Mouse (Mus musculus) lung, postnatal 10 days (tissue): ENCODE measurements around the gene Slc24a3.

Experiments used
- DNase-seq: peaks from one replicate; pipeline ENCODE4 v3.0.0; 2021

Slc24a3 gene

GRCm38 (mm10) chr2:145167664-145168360 is at the start of gene Slc24a3:
Gene Slc24a3, plus strand, starts transcription at chr2:145167754.
- peak; percentile 90 for DNase-seq

GRCm38 (mm10) chr2:145117762-145118161 is 49.8 kb upstream of the Slc24a3 start:
- DNase-seq = no peak

DNA sequence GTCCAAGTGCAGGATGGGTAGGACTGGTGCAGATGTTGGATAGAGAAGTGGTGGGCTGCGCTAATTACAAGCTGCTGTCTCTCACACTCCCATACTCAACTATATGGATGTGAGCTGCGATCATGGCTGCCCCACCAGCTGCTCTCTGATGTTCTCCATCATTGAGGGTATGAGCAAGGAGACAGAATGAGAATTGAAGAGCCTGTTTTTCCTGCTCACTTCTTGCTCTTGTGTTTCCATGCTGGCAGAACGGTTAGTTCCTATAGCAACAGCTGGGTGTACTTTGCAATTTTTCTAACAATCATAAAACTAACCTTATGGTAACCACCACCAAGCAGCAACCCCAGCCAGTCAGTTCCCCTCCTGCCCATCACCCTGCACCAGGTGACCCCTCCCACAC is 39.8 kb upstream of the Slc24a3 start:
- DNase-seq = no peak

- DNase-seq = no peak
Measured at GRCm38 (mm10) chr2:145136625-145137291, 30.8 kb upstream of the Slc24a3 start.

GRCm38 (mm10) chr2:145150407-145150806 is 17.1 kb upstream of the Slc24a3 start:
- DNase-seq = no peak

DNA sequence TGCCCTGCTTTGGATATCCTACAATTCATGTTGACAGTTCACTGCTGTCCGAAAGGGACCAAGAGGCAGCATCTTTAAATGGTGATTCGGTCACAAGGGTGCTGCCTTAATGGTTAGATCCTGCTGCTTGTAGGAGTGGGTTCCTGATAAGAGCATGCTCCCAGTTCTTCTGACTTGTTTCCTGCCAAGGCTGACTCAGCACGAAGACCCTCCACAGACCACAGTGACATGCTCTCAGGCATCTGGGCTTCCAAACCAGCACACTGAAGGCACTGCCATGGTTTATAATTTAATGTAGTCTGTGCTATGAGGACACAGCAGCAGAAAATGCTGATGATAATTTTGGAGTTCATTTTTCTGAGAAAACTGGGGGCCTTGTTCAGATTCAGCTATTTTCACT is 16.7 kb upstream of the Slc24a3 start:
- DNase-seq = no peak

GRCm38 (mm10) chr2:145152281-145152680 is 15.3 kb upstream of the Slc24a3 start:
- no peak for DNase-seq

GRCm38 (mm10) chr2:145158972-145159371 is 8.6 kb upstream of the Slc24a3 start:
- DNase-seq = peak; percentile 11

GRCm38 (mm10) chr2:145161046-145161700 is 6.4 kb upstream of the Slc24a3 start:
- peak; percentile 90 for DNase-seq

- DNase-seq = no peak
Measured at GRCm38 (mm10) chr2:145164086-145164485, 3.5 kb upstream of the Slc24a3 start.

GRCm38 (mm10) chr2:145164562-145164961 is 3.0 kb upstream of the Slc24a3 start:
- DNase-seq = no peak

DNA sequence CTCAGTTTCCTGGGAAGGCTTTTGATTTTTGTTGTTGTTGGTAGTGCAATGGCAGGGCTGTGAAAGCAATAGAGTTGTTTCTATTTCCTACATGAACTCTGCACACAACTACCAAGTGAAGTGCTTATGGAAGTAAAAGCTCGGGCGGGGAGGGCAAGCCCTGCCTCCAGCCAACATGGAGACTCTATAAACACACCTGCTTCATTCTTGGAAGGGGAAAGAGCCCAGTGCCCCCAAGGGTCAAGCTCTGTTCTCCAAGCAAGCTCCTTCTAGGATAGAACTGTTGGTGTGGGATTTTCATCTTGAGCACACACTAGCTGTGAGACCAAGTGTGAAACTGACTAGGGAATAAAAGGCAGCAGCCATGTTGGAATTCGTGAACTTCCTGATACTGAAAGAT is 2.5 kb upstream of the Slc24a3 start:
- DNase-seq = no peak

GRCm38 (mm10) chr2:145165854-145166253 is 1.7 kb upstream of the Slc24a3 start:
- DNase-seq = no peak

- peak; percentile 87 for DNase-seq
Measured at GRCm38 (mm10) chr2:145167051-145167663, 397 bp upstream of the Slc24a3 start.

GRCm38 (mm10) chr2:145168405-145168971 is 934 bp downstream of the Slc24a3 start:
- DNase-seq = no peak

GRCm38 (mm10) chr2:145172978-145173655 is 5.6 kb downstream of the Slc24a3 start:
- no peak for DNase-seq

DNA sequence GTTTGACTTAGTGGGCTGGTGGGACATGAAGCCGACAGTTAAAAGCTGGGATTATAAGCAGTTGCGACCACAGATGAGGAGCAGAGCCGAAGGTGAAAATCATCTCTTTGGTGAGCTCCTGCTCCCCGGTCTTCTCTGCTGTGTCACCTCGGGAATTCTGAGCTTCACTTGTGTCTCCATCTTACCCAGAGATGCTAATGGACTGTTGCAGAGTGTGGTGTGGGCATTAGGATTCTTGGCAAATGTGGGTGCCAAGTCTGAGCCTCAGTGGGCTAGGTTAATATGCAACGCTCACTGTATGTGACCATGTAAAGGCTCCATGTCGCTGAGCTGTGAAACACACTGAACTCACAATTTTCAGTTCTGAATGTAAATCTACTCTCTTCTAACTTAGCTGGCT is 7.5 kb downstream of the Slc24a3 start:
- no peak for DNase-seq

DNA sequence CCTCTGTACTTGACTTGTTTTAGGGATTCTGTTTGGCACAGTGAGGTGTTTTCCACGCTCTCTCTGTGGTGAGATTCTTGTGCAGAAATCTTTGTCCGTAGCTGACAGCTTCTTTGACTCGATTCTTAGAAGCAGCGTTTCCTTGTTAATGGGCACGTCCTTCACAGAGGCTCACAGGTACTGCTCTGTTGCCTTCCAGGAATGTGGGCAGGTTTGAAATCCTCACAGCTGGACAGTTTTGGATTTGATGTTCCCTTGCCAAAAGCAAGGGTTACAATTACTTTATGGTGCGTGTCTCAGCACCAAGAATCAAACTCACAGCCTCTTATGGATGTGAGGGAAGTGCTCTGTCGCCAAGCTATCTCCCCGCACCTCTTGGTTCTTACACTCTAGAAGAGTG is 14.9 kb downstream of the Slc24a3 start:
- no peak for DNase-seq

- DNase-seq = no peak
Measured at GRCm38 (mm10) chr2:145188828-145189227, 21.3 kb downstream of the Slc24a3 start.

- DNase-seq = no peak
Measured at GRCm38 (mm10) chr2:145196043-145196442, 28.5 kb downstream of the Slc24a3 start.

DNA sequence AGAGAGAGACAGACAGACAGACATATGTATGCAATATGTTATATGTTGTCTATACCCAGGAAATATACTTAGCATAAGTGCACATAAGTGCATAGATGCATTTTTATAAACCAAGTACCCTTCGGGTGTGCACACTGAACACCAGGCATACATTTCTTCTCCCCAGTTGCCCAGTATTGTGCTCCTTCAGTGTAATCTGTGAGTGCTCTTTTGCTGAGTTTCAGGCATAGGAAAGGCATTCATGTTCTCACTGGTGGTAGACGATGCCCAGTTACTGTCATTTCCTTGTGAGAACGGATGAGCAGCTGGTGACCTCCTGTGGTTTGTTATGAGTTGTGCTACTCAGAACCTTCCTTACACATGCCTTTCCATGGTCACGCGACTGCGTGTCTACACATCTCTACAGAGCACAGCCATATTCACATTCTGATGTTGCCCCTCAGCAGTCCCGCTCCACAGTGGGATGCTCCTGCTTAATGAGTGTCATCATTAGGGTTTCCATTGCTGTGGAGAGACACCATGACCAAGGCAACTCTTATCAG is 29.0 kb downstream of the Slc24a3 start:
- peak; percentile 40 for DNase-seq

GRCm38 (mm10) chr2:145197076-145197475 is 29.5 kb downstream of the Slc24a3 start:
- no peak for DNase-seq
